Mouse (Mus musculus): ENCODE results near the gene Tmem242. TPM values are rescaled to one million over a fixed set of nuclear protein-coding genes. Genes with fewer than 3 reads are reported as not detected.
"Not testable (repeated sequence)": the region's sequence is repeated elsewhere in the genome, so short reads cannot be mapped to it uniquely, and the experiment has no call there.

Tmem242 gene
- polyA plus RNA-seq, 1 experiment = 35.9 TPM

DNA sequence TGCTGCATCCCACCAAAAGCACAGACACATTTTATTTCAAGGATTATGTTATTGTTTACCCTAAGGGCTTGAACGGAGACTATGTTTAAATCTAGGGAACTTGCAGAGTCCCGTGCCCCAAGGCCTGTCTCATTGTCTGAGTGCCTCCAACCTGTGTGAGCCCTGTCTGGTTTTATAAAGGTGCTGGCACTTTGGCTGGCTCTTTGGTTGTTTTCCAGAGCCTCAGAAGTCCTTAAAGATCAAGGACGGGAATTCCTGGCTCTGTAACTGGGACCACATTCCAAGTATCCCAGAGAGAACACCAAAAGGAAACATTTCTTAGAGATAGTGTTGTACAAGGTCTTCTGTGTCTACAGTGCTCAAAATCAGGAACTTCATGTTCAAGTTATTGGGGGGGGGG, 3.2 kb upstream of the Tmem242 start:
- no peak for DNase-seq (ENCODE audit: low read depth)
- TF ChIP-seq POLR2A (IDR thresholded peaks at IDR 0.05; ENCODE audit: borderline replicate concordance, extremely low read depth, insufficient read depth, insufficient read length, poor library complexity, severe bottlenecking) (no peak), CTCF (IDR thresholded peaks at IDR 0.05; ENCODE audit: borderline replicate concordance, extremely low read depth, insufficient read depth, insufficient read length) (no peak)

- not testable (repeated sequence) for DNase-seq (ENCODE audit: low read depth)
These were observed 2.3 kb upstream of the Tmem242 start for GRCm38 (mm10) chr17:5442403-5442802.

- no peak for DNase-seq (ENCODE audit: low read depth)
- TF ChIP-seq CTCF (IDR thresholded peaks at IDR 0.05; ENCODE audit: borderline replicate concordance, extremely low read depth, insufficient read depth, insufficient read length) (no peak), POLR2A (IDR thresholded peaks at IDR 0.05; ENCODE audit: borderline replicate concordance, extremely low read depth, insufficient read depth, insufficient read length, poor library complexity, severe bottlenecking) (no peak)
These were observed 264 bp downstream of the Tmem242 start for GRCm38 (mm10) chr17:5439831-5440158.

- TF ChIP-seq POLR2A (IDR thresholded peaks at IDR 0.05; ENCODE audit: borderline replicate concordance, extremely low read depth, insufficient read depth, insufficient read length, poor library complexity, severe bottlenecking) = no peak
- TF ChIP-seq CTCF (IDR thresholded peaks at IDR 0.05; ENCODE audit: borderline replicate concordance, extremely low read depth, insufficient read depth, insufficient read length) = no peak
These were observed 10.3 kb downstream of the Tmem242 start for GRCm38 (mm10) chr17:5429772-5430133.

GRCm38 (mm10) chr17:5429090-5429771, 10.8 kb downstream of the Tmem242 start:
- no peak for TF ChIP-seq POLR2A (IDR thresholded peaks at IDR 0.05; ENCODE audit: borderline replicate concordance, extremely low read depth, insufficient read depth, insufficient read length, poor library complexity, severe bottlenecking)
- TF ChIP-seq CTCF (IDR thresholded peaks at IDR 0.05; ENCODE audit: borderline replicate concordance, extremely low read depth, insufficient read depth, insufficient read length) = peak; percentile 100
- DNase-seq (ENCODE audit: low read depth) = peak; percentile 98

More at GRCm38 (mm10) chr17:5429772-5430133, 10.3 kb downstream of the Tmem242 start:
- no peak for DNase-seq (ENCODE audit: low read depth)

DNA sequence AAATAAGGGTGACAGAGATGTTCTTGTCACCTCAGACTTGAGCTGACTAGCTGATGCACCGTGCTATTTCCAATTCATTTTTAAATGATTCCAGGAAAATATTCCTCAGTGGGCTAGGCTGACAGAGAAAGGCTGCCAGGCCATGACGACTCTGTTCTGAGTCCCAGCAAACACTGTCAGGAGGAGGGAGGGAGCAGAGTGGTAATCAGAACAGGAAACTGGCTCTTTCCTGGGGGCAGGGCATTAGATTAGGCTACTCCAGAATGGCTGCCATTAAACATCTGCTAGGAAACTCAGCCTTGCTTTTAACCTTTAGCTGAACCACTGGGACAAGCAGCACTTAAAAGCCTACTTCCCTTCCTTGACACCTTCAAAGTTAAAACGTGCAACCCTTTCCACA, 14.9 kb downstream of the Tmem242 start:
- TF ChIP-seq POLR2A (IDR thresholded peaks at IDR 0.05; ENCODE audit: borderline replicate concordance, extremely low read depth, insufficient read depth, insufficient read length, poor library complexity, severe bottlenecking) = no peak
- no peak for TF ChIP-seq CTCF (IDR thresholded peaks at IDR 0.05; ENCODE audit: borderline replicate concordance, extremely low read depth, insufficient read depth, insufficient read length)
- DNase-seq (ENCODE audit: low read depth) = no peak

- no peak for DNase-seq (ENCODE audit: low read depth)
- TF ChIP-seq CTCF (IDR thresholded peaks at IDR 0.05; ENCODE audit: borderline replicate concordance, extremely low read depth, insufficient read depth, insufficient read length) = no peak
- TF ChIP-seq POLR2A (IDR thresholded peaks at IDR 0.05; ENCODE audit: borderline replicate concordance, extremely low read depth, insufficient read depth, insufficient read length, poor library complexity, severe bottlenecking) = no peak
These were observed 15.9 kb downstream of the Tmem242 start for GRCm38 (mm10) chr17:5424156-5424555.

- TF ChIP-seq CTCF (IDR thresholded peaks at IDR 0.05; ENCODE audit: borderline replicate concordance, extremely low read depth, insufficient read depth, insufficient read length) = no peak
- TF ChIP-seq POLR2A (IDR thresholded peaks at IDR 0.05; ENCODE audit: borderline replicate concordance, extremely low read depth, insufficient read depth, insufficient read length, poor library complexity, severe bottlenecking) = no peak
- no peak for DNase-seq (ENCODE audit: low read depth)
These were observed 18.2 kb downstream of the Tmem242 start for GRCm38 (mm10) chr17:5421835-5422234.

GRCm38 (mm10) chr17:5419771-5420518, 20.1 kb downstream of the Tmem242 start:
- no peak for TF ChIP-seq POLR2A (IDR thresholded peaks at IDR 0.05; ENCODE audit: borderline replicate concordance, extremely low read depth, insufficient read depth, insufficient read length, poor library complexity, severe bottlenecking)
- DNase-seq (ENCODE audit: low read depth) = no peak

- no peak for TF ChIP-seq POLR2A (IDR thresholded peaks at IDR 0.05; ENCODE audit: borderline replicate concordance, extremely low read depth, insufficient read depth, insufficient read length, poor library complexity, severe bottlenecking)
- TF ChIP-seq CTCF (IDR thresholded peaks at IDR 0.05; ENCODE audit: borderline replicate concordance, extremely low read depth, insufficient read depth, insufficient read length) = no peak
These were observed 21.0 kb downstream of the Tmem242 start for GRCm38 (mm10) chr17:5419056-5419455.

GRCm38 (mm10) chr17:5418545-5418944, 21.5 kb downstream of the Tmem242 start, which contains the start of gene Ldhal6b:
TSS of gene Ldhal6b (minus strand) at chr17:5418767.
- no peak for DNase-seq (ENCODE audit: low read depth)
- no peak for TF ChIP-seq POLR2A (IDR thresholded peaks at IDR 0.05; ENCODE audit: borderline replicate concordance, extremely low read depth, insufficient read depth, insufficient read length, poor library complexity, severe bottlenecking)
- TF ChIP-seq CTCF (IDR thresholded peaks at IDR 0.05; ENCODE audit: borderline replicate concordance, extremely low read depth, insufficient read depth, insufficient read length) = no peak

More at GRCm38 (mm10) chr17:5419056-5419455, 21.0 kb downstream of the Tmem242 start:
- DNase-seq (ENCODE audit: low read depth) = no peak

DNA sequence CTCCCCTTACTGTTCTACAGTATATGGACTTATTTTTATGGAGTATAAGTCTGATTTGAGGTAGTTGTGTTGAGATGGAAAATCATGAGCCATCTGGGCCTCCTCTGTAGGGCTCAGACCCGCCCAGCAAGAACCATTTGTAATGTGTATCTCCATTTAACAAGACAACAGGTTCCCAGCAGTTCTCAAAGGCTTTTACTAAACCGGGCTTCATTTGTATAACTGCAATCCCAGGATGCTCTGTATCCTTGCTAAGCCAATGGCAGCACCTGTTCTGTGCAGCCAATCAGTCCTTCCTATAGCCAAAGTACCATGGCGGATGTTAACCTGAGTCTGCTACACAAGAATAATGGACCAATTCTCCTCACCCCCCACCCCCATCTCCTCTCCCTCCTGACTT, 23.5 kb downstream of the Tmem242 start:
- TF ChIP-seq POLR2A (IDR thresholded peaks at IDR 0.05; ENCODE audit: borderline replicate concordance, extremely low read depth, insufficient read depth, insufficient read length, poor library complexity, severe bottlenecking) = no peak
- no peak for TF ChIP-seq CTCF (IDR thresholded peaks at IDR 0.05; ENCODE audit: borderline replicate concordance, extremely low read depth, insufficient read depth, insufficient read length)
- no peak for DNase-seq (ENCODE audit: low read depth)
